ENCODE assay signal across 16 mouse cellular contexts in the genomic region with DNA sequence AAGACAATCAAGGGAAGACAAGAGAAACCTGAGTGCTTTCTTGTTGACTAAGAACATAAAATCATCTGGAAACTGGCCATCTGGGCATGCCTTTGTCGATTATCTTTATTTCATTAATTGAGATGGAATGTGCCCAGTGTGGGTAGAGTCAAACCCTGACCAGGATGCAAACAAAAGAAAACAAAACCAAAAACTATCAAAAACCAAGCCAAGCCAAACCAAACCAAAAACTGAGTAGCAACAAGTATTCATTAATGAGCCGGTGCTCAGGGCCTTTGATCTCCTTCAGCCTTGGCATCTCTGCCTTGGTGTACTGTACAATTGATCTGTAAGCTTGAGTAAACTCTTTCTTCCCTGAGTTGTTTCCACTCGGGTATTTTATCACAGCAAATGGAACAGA.
"Had no signal": no experiment of that assay in that cellular context is flagged by ENCODE, and none has a peak within 500 bp of the region (broad histone marks: within the 10 kb centered on the region; RNA-seq: fewer than 3 reads in every experiment).

No protein-coding gene starts in this region.

- H3K9ac ChIP-seq: neural tube, embryonic 13.5 days; neural tube, embryonic 15.5 days; stomach, embryonic 15.5 days had no signal

- H3K27me3 ChIP-seq: neural tube, embryonic 13.5 days; neural tube, embryonic 15.5 days; stomach, embryonic 15.5 days had no signal

- H3K9me3 ChIP-seq: neural tube, embryonic 13.5 days; neural tube, embryonic 15.5 days; stomach, embryonic 15.5 days had no signal

- H3K4me3 ChIP-seq: neural tube, embryonic 13.5 days; neural tube, embryonic 15.5 days; stomach, embryonic 15.5 days had no signal

- H3K36me3 ChIP-seq: neural tube, embryonic 13.5 days; neural tube, embryonic 15.5 days; stomach, embryonic 15.5 days had no signal

- H3K4me2 ChIP-seq: neural tube, embryonic 13.5 days; neural tube, embryonic 15.5 days; stomach, embryonic 15.5 days had no signal

- DNase-seq: retina, postnatal 1 day; right cerebral cortex, adult 18-20 months; right cerebral cortex, postnatal 14 days; right cerebral cortex, postnatal 25 days; right cerebral cortex, postnatal 4 days; spleen, adult 18-20 months; thymus, adult 18-20 months; thymus, adult 2 months; thymus, postnatal 14 days; thymus, postnatal 25 days; thymus, postnatal 36 days; thymus, postnatal 4 days had no signal

- H3K27ac ChIP-seq: neural tube, embryonic 13.5 days; neural tube, embryonic 15.5 days; stomach, embryonic 15.5 days; stomach, postnatal 0 days had no signal

- H3K4me1 ChIP-seq: neural tube, embryonic 13.5 days; neural tube, embryonic 15.5 days; stomach, embryonic 15.5 days had no signal
